Mouse (Mus musculus): ENCODE results near the gene Psen2.

The Psen2 gene

DNA sequence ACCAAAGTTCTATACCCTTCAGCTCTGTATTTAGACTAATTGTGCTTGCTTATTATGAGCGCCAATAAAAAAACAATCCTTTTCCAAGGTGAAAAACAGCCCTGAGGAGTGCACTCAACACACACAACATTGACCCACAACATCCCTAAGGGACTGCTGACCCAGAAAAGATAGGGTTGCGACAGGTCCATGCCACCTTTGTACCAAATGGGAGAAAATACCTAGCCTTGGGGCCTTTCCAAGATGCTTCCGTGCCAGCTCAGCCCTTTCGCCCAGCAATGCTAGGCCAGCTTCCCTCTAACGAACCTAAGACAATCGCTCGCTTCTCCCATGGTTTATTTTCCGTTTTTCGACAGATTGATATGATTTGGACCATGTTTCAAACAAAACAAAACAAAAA, 66.7 kb downstream of the Psen2 start:
- no peak for DNase-seq

DNA sequence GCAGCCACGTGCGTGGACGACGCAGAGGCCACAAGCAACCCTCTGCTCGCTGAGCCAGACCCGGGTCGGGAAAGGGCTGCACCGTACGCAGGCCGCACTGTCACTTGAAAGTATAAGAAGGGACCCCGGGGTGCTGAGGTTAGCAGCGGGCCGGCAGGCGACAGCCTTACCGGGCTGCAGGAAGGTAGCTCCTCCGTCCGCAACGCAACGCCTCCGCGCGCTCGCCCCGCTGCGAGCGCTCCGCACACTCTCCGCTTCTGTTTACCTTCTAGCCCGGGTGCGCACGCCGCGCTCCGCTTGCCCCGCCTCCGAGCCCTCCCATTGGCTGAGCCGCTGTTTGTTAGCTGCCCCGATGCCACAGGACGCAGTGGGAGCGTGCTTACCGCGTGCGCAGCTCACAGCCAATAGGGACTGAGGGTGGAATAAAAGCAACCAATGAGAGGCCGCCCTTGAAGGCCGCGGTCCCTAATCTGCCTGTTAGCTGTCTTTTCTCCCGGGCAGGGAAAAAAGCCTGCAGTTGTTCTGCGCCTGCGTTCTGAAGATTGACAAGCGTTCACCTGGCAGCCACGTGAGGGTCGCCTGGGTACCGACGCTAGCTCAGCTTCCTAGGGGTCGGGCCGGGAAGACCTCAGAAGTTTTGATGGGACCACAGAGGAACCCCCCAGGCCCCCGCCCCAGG, 67.4 kb downstream of the Psen2 start:
- peak; percentile 99 for DNase-seq

DNA sequence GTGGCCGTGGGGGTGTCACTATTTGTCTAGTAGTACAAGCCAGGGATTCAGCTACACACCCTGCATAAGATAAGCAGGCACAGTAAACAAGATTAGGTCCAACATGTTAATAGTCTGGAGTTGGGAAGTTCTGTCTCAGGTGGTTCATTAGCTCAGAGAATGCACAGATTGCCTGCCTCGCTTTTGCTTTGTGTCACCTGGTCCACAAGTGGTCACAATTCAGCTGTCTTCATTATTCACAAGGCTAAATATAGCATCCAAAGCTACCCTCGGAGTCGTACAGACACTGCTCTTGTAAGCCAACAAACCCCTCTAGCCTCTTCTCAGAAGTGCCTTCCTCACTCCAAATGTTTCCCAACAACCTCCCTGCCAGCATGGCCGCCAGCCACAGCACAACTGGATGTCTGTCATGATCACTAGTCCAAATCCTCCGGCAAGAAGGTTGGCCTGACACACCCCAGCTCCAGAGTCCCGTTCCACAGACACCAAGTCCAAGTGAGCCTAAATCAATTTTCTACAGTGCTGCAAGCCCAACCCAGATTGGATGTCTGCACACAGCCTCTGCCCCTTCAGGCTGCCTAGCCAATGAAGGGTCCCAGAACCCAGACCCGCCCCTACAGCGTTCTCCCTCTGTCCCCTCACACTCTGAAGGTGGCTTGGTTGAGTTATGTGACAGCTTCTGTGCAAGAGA, 68.3 kb downstream of the Psen2 start:
- peak; percentile 43 to 54 for DNase-seq

DNA sequence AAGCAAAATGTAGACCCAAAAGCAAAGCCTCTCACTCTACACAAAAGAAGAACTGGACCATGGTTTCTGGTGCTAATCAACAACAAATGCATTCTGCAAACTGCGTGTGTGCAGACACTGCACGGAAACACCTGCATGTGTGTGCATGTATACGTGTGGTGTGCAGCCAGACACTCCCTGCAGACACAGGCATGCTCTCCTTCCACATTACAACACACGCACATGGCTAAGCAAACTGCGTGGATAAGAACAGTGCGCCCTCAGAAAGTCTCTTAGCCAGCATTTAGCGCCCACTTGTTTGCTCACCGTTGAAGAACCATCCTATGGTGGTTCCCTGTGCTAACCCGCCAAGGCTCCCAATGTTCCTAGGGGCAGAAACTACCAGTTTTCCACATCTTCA, 69.2 kb downstream of the Psen2 start:
- no peak for DNase-seq

GRCm38 (mm10) chr1:180193391-180193935, 69.8 kb downstream of the Psen2 start:
- no peak for DNase-seq

DNA sequence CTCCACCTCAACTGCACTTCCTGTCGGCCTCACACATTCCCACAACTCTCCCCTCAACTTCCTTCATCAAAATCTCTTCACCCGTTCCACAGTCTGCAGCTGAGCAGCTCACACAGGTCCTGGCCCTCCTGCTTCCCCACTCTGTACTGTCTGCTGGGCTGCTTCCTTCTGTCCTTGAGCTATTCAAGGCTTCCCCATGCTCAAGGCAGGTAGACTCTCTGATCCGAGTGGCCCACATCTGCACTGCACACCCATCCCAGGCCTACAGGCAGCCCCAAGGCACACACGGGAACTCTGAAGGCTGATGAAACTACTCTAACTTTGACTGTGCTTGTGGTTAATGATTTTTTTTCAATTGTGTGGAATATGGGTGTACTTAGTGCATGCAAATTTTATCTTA, 70.4 kb downstream of the Psen2 start:
- no peak for DNase-seq

- no peak for DNase-seq
Measured at GRCm38 (mm10) chr1:180191651-180192220, 71.5 kb downstream of the Psen2 start.

DNA sequence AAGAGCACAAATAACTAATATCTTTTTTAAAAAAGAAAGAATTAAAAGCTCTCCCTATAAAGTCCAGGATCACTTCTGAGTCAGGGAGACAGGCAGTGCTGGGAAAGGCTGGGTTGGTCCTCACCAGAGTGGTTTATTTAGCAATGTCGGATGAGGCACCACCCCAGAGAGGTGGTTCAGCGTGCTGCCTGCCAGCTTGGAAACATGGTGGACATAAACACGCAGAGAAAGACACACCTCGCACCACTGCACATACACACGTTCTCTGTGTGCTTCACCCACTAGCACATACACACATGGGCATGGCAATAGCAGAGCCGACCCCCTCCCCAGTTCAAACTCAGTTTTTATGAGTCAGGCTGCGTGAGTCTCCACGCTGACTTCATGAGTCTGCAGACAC, 72.1 kb downstream of the Psen2 start:
- no peak for DNase-seq

- no peak for DNase-seq
Measured at GRCm38 (mm10) chr1:180188951-180189350, 74.3 kb downstream of the Psen2 start.

DNA sequence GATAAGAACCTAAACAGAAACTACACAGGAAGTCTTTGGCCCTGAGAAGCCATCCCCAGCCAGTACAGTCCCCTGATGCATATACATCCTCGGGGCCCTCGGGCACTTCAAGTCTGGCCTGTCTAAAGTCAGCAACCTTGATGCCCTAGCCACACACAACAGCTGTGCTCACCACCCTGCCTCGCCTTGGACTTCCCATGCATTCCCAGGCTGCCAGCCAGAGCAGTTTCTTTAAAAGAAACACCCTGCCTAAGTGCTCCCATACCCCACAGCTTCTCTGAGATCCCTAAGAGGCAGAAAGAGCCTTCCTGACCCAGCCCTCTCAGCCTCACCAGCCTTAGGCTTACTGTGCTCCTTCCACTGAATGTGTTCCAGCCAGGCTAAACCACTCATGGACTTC, 76.9 kb downstream of the Psen2 start:
- DNase-seq, result no peak

DNA sequence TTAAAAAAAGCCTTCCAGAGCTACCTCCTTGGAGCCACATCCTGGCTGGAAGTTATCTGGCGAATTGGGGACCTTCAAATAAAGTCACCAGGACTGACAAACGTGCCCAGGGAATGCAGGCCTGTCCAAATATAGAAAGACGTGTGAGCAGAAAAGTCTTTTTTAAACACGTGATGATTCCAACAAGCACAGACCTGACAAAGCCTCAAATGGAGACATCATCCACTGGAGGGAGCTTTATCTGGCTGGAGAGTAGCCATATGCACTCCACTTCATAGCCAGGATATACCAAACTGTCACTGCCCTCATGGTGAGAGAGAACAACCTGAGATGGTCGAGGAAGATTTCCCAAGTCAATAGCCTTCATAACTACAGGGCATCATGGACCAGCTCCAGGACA, 77.4 kb downstream of the Psen2 start:
- DNase-seq, result no peak

- no peak for DNase-seq
Measured at GRCm38 (mm10) chr1:180184768-180185167, 78.5 kb downstream of the Psen2 start.

DNA sequence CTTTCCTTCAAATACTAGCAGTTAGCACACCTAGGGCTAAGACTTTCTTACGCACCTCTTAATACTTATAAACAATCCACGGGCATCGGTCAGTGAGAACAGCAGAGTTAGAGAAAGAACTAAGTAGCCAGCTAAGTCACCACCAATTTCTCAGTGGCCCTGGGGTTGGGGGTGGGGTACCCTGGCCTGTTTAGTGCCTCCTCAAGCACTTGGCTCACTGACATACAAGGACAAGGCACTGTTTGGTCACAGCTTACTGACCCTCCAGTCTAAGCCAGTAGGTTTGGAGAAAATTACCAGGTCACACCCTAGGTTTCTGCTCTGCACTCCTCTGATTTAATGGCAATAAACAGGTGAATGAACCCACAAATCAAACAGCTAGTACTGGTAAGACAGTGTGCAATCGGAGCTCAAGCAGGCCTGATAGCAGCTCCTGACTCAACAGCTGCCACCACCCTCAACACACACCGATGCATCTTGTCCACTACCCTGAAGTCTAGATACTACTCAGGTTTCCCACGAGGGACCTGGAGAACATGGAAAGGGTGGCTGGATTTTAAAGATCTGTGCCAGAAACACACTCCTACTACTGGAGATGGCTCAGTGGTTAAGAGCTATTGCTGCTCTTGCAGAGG, 79.6 kb downstream of the Psen2 start:
- DNase-seq, result no peak

GRCm38 (mm10) chr1:180182731-180183130, 80.5 kb downstream of the Psen2 start:
- no peak for DNase-seq

GRCm38 (mm10) chr1:180181966-180182319, 81.3 kb downstream of the Psen2 start:
- DNase-seq, result no peak

DNA sequence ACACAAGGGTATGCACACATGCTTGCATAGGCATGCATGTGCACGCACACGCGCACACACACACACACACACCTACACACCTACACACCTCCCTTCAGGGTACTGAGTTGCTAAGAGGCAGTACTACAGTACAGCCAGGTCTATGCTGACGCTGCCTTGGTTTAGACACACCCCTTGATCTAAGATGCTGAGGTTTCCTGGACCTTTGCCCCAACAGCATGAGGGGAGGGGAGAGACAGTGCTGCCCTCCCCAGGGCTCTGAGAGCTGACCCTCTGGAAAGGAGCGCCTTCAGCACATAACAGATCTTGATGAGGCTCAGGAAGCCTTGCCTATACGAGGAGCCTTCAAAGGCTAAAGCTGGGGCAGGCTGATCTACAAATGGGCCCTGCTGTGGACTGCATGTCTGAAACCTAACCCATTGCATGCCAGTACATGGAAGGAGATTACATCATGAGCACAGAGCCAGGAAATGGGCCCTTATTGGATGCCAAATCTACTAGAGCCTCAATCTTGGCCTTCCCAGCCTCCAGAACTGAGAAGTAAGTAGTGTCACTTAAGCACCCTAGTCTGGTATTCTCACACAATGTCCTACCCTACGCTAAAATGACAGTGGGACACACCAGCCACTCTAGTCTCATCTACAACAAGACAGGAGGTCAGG, 81.8 kb downstream of the Psen2 start:
- DNase-seq, result no peak

DNA sequence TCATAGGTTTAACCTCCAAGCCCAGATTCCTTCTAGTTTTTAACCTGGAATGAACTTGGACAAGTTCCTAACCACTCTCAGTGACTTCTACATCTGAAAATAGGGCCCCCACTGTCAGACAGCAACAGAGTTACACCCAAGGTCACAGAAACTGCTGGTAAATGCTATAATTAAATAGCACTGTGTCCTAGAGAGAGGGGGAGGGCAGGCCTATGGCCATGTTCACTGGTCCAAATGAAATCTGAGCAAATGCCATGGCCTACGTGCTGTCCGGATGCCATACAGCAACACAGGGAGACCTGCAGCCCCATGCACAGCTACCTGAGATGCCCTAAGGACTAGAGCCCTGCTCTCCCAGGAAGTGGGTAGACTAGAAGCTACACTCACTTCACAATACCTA, 83.4 kb downstream of the Psen2 start:
- no peak for DNase-seq

DNA sequence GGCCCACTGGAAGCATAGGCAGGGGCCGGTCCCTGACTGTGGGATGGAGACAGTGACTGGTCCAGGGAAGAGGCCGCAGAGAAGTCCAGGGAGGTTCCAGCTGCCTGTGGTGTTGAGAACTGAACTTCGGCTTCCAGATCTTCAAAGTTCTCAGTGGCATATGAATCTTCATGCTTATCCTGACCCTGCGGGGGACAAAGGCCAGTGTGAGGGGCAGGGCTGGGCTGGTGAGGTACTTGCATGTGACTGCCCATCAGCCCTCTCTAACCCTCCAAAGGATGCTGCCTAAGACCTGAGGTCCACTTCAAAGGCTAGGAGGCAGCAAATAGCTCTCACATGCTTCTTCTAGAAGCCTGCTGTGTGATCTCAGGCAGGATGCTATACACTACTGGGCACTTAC, 84.1 kb downstream of the Psen2 start:
- no peak for DNase-seq

- no peak for DNase-seq
Measured at GRCm38 (mm10) chr1:180178340-180178739, 84.9 kb downstream of the Psen2 start.

All from lung, adult 18-20 months (tissue).